Mouse (Mus musculus): ENCODE data around the gene Cys1. TPM values are rescaled to one million over a fixed set of nuclear protein-coding genes. Genes with fewer than 3 reads are reported as not detected.

The Cys1 gene
- polyA plus RNA-seq, 1 experiment from 2014 or later = 1.8 TPM

GRCm38 (mm10) chr12:24710672-24711071 lies 29.1 kb upstream of the Cys1 start:
- Histone ChIP-seq H3K4me2 (ENCODE audit: low read length) (no peak overlapping the region), H3K9ac (ENCODE audit: low read depth, low read length) (no peak overlapping the region), H3K27me3 (ENCODE audit: control insufficient read depth, insufficient read depth, low read depth, low read length) (no peaks in the 10 kb centered on the region), H3K4me3 (ENCODE audit: low read depth, low read length) (no peak overlapping the region), H3K27ac (ENCODE audit: low read length) (no peak overlapping the region), H3K4me1 (ENCODE audit: control insufficient read depth, insufficient read depth, low read length) (peaks cover 6% of the 10 kb centered on the region; the same call in 1 of the 2 replicates), H3K36me3 (ENCODE audit: control insufficient read depth, insufficient read depth, low read length) (no peaks in the 10 kb centered on the region), H3K9me3 (replicated peaks; ENCODE audit: control insufficient read depth, low read length, poor library complexity, severe bottlenecking) (no peaks in the 10 kb centered on the region)
- 65% methylated on average over 5 of the region's 5 CpGs for WGBS
- ATAC-seq = no peak

- Histone ChIP-seq H3K36me3 (ENCODE audit: control insufficient read depth, insufficient read depth, low read length) (no peaks in the 10 kb centered on the region), H3K4me3 (ENCODE audit: low read depth, low read length) (no peak overlapping the region), H3K27me3 (ENCODE audit: control insufficient read depth, insufficient read depth, low read depth, low read length) (no peaks in the 10 kb centered on the region), H3K9ac (ENCODE audit: low read depth, low read length) (no peak overlapping the region), H3K9me3 (replicated peaks; ENCODE audit: control insufficient read depth, low read length, poor library complexity, severe bottlenecking) (no peaks in the 10 kb centered on the region), H3K4me2 (ENCODE audit: low read length) (no peak overlapping the region), H3K4me1 (ENCODE audit: control insufficient read depth, insufficient read depth, low read length) (peaks cover 6% of the 10 kb centered on the region; the same call in 1 of the 2 replicates), H3K27ac (ENCODE audit: low read length) (no peak overlapping the region)
- WGBS = 34% methylated on average over 5 of the region's 5 CpGs
- no peak for ATAC-seq
These were observed 28.4 kb upstream of the Cys1 start for GRCm38 (mm10) chr12:24709831-24710508.

- Histone ChIP-seq H3K36me3 (ENCODE audit: control insufficient read depth, insufficient read depth, low read length) (no peaks in the 10 kb centered on the region), H3K4me2 (ENCODE audit: low read length) (peak overlapping the region; percentile 81), H3K27ac (ENCODE audit: low read length) (no peak overlapping the region), H3K4me3 (ENCODE audit: low read depth, low read length) (peak overlapping the region; percentile 80; the same call in 1 of the 2 replicates), H3K9me3 (replicated peaks; ENCODE audit: control insufficient read depth, low read length, poor library complexity, severe bottlenecking) (no peaks in the 10 kb centered on the region), H3K9ac (ENCODE audit: low read depth, low read length) (no peak overlapping the region), H3K27me3 (ENCODE audit: control insufficient read depth, insufficient read depth, low read depth, low read length) (no peaks in the 10 kb centered on the region), H3K4me1 (ENCODE audit: control insufficient read depth, insufficient read depth, low read length) (peaks cover 6% of the 10 kb centered on the region; the same call in 1 of the 2 replicates)
- WGBS = 26% methylated on average over 6 of the region's 6 CpGs
- no peak for ATAC-seq
These were observed 27.8 kb upstream of the Cys1 start for GRCm38 (mm10) chr12:24709409-24709808.

- Histone ChIP-seq H3K4me3 (ENCODE audit: low read depth, low read length) (peak overlapping the region; percentile 80), H3K4me2 (ENCODE audit: low read length) (peak overlapping the region; percentile 81), H3K27me3 (ENCODE audit: control insufficient read depth, insufficient read depth, low read depth, low read length) (no peaks in the 10 kb centered on the region), H3K27ac (ENCODE audit: low read length) (no peak overlapping the region), H3K9me3 (replicated peaks; ENCODE audit: control insufficient read depth, low read length, poor library complexity, severe bottlenecking) (no peaks in the 10 kb centered on the region), H3K36me3 (ENCODE audit: control insufficient read depth, insufficient read depth, low read length) (no peaks in the 10 kb centered on the region), H3K4me1 (ENCODE audit: control insufficient read depth, insufficient read depth, low read length) (peaks cover 6% of the 10 kb centered on the region; the same call in 1 of the 2 replicates), H3K9ac (ENCODE audit: low read depth, low read length) (peak overlapping the region; percentile 84; the same call in 1 of the 2 replicates)
- under 1% methylated on average over 17 of the region's 17 CpGs for WGBS
- ATAC-seq = no peak; the same call in 1 of the 2 replicates
These were observed 27.2 kb upstream of the Cys1 start for GRCm38 (mm10) chr12:24708824-24709218.

- H3K4me2 ChIP-seq (ENCODE audit: low read length) = peak within 1 kb of the TSS; percentile 81
- no peaks in the 10 kb centered on the region for H3K36me3 ChIP-seq (ENCODE audit: control insufficient read depth, insufficient read depth, low read length)
- under 1% methylated on average over 83 of the region's 83 CpGs for WGBS
- peak within 1 kb of the TSS; percentile 80 for H3K4me3 ChIP-seq (ENCODE audit: low read depth, low read length)
- no peaks in the 10 kb centered on the region for H3K27me3 ChIP-seq (ENCODE audit: control insufficient read depth, insufficient read depth, low read depth, low read length)
- H3K9ac ChIP-seq (ENCODE audit: low read depth, low read length) = peak within 1 kb of the TSS; percentile 84
- H3K27ac ChIP-seq (ENCODE audit: low read length) = peak within 1 kb of the TSS; percentile 75
- H3K9me3 ChIP-seq (replicated peaks; ENCODE audit: control insufficient read depth, low read length, poor library complexity, severe bottlenecking) = no peaks in the 10 kb centered on the region
- H3K4me1 ChIP-seq (ENCODE audit: control insufficient read depth, insufficient read depth, low read length) = peaks cover 6% of the 10 kb centered on the region; the same call in 1 of the 2 replicates
- peak; percentile 92 for ATAC-seq
These were observed 26.6 kb upstream of the Cys1 start, which contains the start of gene Rrm2 for GRCm38 (mm10) chr12:24707954-24708823. Gene Rrm2 (plus strand): TSS chr12:24708241.

GRCm38 (mm10) chr12:24707480-24707802 lies 25.8 kb upstream of the Cys1 start:
- no peaks in the 10 kb centered on the region for H3K36me3 ChIP-seq (ENCODE audit: control insufficient read depth, insufficient read depth, low read length)
- H3K4me1 ChIP-seq (ENCODE audit: control insufficient read depth, insufficient read depth, low read length) = peaks cover 6% of the 10 kb centered on the region; the same call in 1 of the 2 replicates
- 0% methylated on average over 9 of the region's 9 CpGs for WGBS
- no peak for ATAC-seq
- H3K4me2 ChIP-seq (ENCODE audit: low read length) = peak overlapping the region; percentile 81
- peak overlapping the region; percentile 80 for H3K4me3 ChIP-seq (ENCODE audit: low read depth, low read length)
- H3K9me3 ChIP-seq (replicated peaks; ENCODE audit: control insufficient read depth, low read length, poor library complexity, severe bottlenecking) = no peaks in the 10 kb centered on the region
- H3K27me3 ChIP-seq (ENCODE audit: control insufficient read depth, insufficient read depth, low read depth, low read length) = no peaks in the 10 kb centered on the region
- no peak overlapping the region for H3K27ac ChIP-seq (ENCODE audit: low read length)
- H3K9ac ChIP-seq (ENCODE audit: low read depth, low read length) = no peak overlapping the region

GRCm38 (mm10) chr12:24706764-24707479 lies 25.3 kb upstream of the Cys1 start:
- no peaks in the 10 kb centered on the region for H3K36me3 ChIP-seq (ENCODE audit: control insufficient read depth, insufficient read depth, low read length)
- peaks cover 6% of the 10 kb centered on the region; the same call in 1 of the 2 replicates for H3K4me1 ChIP-seq (ENCODE audit: control insufficient read depth, insufficient read depth, low read length)
- no peak for ATAC-seq
- H3K27me3 ChIP-seq (ENCODE audit: control insufficient read depth, insufficient read depth, low read depth, low read length) = no peaks in the 10 kb centered on the region
- no peak overlapping the region for H3K27ac ChIP-seq (ENCODE audit: low read length)
- WGBS = 1% methylated on average over 27 of the region's 27 CpGs
- H3K9ac ChIP-seq (ENCODE audit: low read depth, low read length) = no peak overlapping the region
- no peaks in the 10 kb centered on the region for H3K9me3 ChIP-seq (replicated peaks; ENCODE audit: control insufficient read depth, low read length, poor library complexity, severe bottlenecking)
- no peak overlapping the region for H3K4me3 ChIP-seq (ENCODE audit: low read depth, low read length)
- peak overlapping the region; percentile 20 for H3K4me2 ChIP-seq (ENCODE audit: low read length)

- no peak overlapping the region for H3K4me3 ChIP-seq (ENCODE audit: low read depth, low read length)
- no peak for ATAC-seq
These were observed 24.1 kb upstream of the Cys1 start for GRCm38 (mm10) chr12:24705502-24706263.

More at GRCm38 (mm10) chr12:24705502-24706263, 24.1 kb upstream of the Cys1 start:
- Histone ChIP-seq H3K9me3 (replicated peaks; ENCODE audit: control insufficient read depth, low read length, poor library complexity, severe bottlenecking) (no peaks in the 10 kb centered on the region), H3K4me2 (ENCODE audit: low read length) (no peak overlapping the region), H3K27ac (ENCODE audit: low read length) (no peak overlapping the region), H3K27me3 (ENCODE audit: control insufficient read depth, insufficient read depth, low read depth, low read length) (no peaks in the 10 kb centered on the region), H3K9ac (ENCODE audit: low read depth, low read length) (no peak overlapping the region), H3K4me1 (ENCODE audit: control insufficient read depth, insufficient read depth, low read length) (peaks cover 6% of the 10 kb centered on the region; the same call in 1 of the 2 replicates), H3K36me3 (ENCODE audit: control insufficient read depth, insufficient read depth, low read length) (no peaks in the 10 kb centered on the region)
- WGBS = 87% methylated on average over 15 of the region's 15 CpGs

Data from midbrain, embryonic 16.5 days (tissue).